Mouse (Mus musculus): ENCODE results near the gene Rnf130. TPM values are rescaled to one million over a fixed set of nuclear protein-coding genes. Genes with fewer than 3 reads are reported as not detected.
A peak's percentile ranks its signal among the peaks of the same experiment; 100 is the strongest.

Gene Rnf130
- polyA plus RNA-seq, 1 experiment from 2014 or later: 59.0 TPM

DNA sequence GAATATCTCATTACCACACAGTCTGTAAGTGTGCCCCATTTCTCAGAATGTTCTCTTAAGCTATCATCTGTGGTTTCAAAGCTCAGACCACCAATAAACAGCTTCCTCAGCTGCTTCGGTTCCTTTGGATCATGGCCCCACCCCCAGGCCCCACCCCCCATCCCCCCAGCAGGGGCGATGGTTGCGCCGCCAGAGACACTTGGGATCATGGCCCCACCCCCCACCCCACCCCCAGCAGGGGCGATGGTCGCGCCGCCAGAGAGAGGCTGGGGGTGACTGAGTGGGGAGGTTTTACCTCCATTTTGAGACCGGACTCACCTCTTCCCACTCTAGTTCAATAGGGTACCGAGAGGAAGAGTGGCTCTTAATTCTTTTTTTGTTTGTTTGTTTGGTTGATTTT, 102.6 kb downstream of the Rnf130 start:
- H3K4me2 ChIP-seq (replicated peaks): peak overlapping the region; percentile 32; the same call in 1 of the 2 replicates

DNA sequence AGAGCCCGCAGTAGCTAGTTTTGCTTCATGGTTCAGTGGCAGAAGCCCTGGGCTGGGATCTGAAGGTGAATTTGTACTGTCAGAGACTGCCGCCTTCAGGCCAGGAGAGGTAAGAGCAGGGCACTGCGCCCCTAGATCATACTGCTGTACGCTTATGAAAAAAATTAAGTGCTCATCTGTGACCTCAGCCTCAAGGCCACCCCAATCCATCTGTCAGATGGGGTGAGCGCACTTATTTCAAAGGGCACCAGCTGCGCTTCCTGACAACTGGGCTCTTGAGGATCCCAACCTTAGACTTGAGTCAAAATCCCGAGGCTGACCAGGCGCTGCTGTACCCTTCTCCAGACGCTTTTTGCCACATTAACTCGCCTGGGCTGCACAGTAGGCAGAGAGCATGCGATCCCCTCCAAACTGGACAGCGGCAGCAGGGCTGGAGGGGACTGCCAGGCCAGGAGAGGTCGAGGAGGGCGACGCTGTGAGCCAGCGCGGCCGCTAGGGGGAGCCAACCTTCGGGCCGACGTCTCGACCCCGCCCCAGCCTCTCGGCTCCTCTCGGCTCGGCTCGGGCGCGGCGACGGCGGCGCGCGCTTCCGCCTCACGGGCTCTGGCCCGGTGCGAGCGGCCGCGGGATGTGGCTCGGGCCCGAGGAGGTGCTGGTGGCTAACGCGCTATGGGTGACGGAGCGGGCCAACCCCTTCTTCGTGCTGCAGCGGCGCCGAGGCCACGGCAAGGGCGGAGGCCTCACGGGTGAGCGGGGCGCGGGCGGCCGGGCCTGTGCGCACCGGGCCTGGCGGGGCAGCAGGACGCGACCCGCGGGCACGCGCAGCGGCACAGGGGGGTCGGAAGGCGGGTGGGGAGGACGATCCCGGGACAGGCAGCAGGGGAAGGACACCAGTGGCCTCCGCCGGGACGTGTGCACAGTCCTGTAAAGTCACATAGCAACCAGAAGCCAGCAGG, 105.9 kb downstream of the Rnf130 start, which contains the start of gene Tbc1d9b:
Gene Tbc1d9b (plus strand): TSS at position 586 of the 956 bp plus-strand sequence.
- no peaks in the 10 kb centered on the region for H3K27me3 ChIP-seq
- H3K36me3 ChIP-seq: peaks cover 8% of the 10 kb centered on the region
- WGBS: under 1% methylated on average over 57 of the region's 77 CpGs
- peak; percentile 95 for ATAC-seq
- H3K4me1 ChIP-seq (replicated peaks): peaks cover 20% of the 10 kb centered on the region
- H3K4me2 ChIP-seq (replicated peaks): peak within 1 kb of the TSS; percentile 86
- H3K9me3 ChIP-seq: no peaks in the 10 kb centered on the region
- peak within 1 kb of the TSS; percentile 99 for H3K9ac ChIP-seq (replicated peaks)
- peak within 1 kb of the TSS; percentile 94 for H3K27ac ChIP-seq
- H3K4me3 ChIP-seq (replicated peaks): peak within 1 kb of the TSS; percentile 86

More for the DNA sequence above, 102.6 kb downstream of the Rnf130 start:
- H3K27me3 ChIP-seq: no peaks in the 10 kb centered on the region
- H3K27ac ChIP-seq: no peak overlapping the region
- ATAC-seq: no peak
- no peaks in the 10 kb centered on the region for H3K9me3 ChIP-seq
- peaks cover 20% of the 10 kb centered on the region for H3K4me1 ChIP-seq (replicated peaks)
- peaks cover 4% of the 10 kb centered on the region; the same call in 1 of the 2 replicates for H3K36me3 ChIP-seq
- no peak overlapping the region; the same call in 1 of the 2 replicates for H3K9ac ChIP-seq (replicated peaks)
- H3K4me3 ChIP-seq (replicated peaks): no peak overlapping the region
- WGBS: 8% methylated on average over 10 of the region's 10 CpGs

DNA sequence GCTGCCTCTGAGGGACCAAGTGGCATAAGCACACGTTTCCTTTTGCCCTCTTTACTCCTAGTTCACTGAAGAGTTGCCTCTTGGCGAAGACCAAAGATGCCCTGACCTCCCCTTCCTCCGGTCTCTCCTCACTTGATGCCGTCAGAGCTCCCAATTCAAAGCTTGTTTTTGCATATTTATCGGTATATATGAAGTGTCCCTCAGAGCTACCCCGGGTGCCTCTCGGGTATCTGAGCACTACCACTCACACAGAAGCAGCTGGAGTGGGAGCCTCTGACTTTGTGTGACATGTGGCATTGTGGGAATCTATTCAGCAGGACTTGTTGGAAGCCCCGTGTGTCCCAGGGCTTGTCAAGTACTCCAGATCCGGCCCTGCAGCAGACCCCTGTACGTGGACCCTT, 106.7 kb downstream of the Rnf130 start:
- peak overlapping the region; percentile 99 for H3K9ac ChIP-seq (replicated peaks)
- H3K4me3 ChIP-seq (replicated peaks): peak overlapping the region; percentile 86
- 10% methylated on average over 10 of the region's 10 CpGs for WGBS
- no peaks in the 10 kb centered on the region for H3K27me3 ChIP-seq
- H3K4me1 ChIP-seq (replicated peaks): peaks cover 20% of the 10 kb centered on the region
- peak; percentile 10 for ATAC-seq
- H3K9me3 ChIP-seq: no peaks in the 10 kb centered on the region
- peak overlapping the region; percentile 86 for H3K4me2 ChIP-seq (replicated peaks)
- peaks cover 15% of the 10 kb centered on the region for H3K36me3 ChIP-seq
- H3K27ac ChIP-seq: peak overlapping the region; percentile 94

DNA sequence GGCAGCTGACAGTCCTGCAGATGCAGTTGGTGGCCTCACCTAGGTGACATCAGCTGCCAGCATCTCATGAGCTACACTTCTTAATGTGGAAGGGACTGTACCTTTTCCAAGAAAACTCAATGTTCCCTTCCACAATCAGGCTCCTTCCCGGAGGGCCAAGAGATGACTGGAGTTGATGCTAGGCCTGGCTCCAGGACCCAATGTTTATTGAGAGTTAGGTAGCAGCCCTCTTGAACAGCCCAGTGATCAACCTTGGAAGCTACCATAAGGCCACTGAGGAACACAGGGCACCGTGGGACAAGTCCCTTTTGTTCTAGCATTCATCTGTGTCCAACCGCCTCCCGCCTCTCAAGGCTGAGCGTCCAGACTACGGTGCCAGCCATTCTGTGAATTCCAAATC, 107.1 kb downstream of the Rnf130 start:
- H3K27ac ChIP-seq: no peak overlapping the region
- 85% methylated on average over 6 of the region's 6 CpGs for WGBS
- peak overlapping the region; percentile 86 for H3K4me2 ChIP-seq (replicated peaks)
- no peaks in the 10 kb centered on the region for H3K27me3 ChIP-seq
- peaks cover 20% of the 10 kb centered on the region for H3K36me3 ChIP-seq
- H3K9ac ChIP-seq (replicated peaks): peak overlapping the region; percentile 99
- H3K4me3 ChIP-seq (replicated peaks): peak overlapping the region; percentile 86
- H3K9me3 ChIP-seq: no peaks in the 10 kb centered on the region
- ATAC-seq: no peak
- H3K4me1 ChIP-seq (replicated peaks): peaks cover 20% of the 10 kb centered on the region

DNA sequence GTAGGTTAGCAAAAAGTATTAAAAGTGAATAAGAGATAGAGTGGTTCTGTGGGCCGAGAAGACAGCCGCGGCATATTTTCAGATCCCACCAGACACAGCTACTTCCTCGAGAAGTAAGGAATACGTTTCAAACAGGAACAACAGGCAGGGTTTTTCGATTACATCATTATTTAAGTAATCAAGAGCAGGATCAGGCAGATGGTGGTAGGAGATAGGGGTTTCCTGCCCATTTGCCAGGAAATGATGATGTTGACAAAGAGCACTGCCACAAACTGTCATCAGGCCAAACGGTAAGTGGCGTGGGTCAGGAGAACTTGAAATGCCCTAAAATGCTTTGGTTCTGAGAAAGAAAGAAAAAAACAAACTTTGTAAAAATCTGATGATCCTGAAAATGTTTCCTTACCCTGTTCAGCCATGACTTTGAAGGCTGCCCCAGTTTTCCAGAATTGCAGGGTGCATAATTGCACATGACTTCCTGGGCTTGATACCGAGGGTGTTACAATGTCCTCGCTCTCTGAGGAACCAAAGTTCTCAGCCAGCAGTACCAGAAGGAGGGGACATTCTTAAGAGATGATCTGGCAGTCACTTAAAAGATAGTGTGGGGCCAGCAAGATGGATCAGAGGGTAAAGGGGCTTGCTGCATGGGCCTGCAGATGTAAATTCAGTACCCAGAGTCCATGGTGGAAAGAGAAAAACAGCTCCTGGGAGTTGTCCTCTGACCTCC, 109.2 kb downstream of the Rnf130 start:
- Histone ChIP-seq H3K4me3 (replicated peaks) (no peak overlapping the region), H3K36me3 (peaks cover 39% of the 10 kb centered on the region), H3K9me3 (no peaks in the 10 kb centered on the region), H3K27me3 (no peaks in the 10 kb centered on the region), H3K4me2 (replicated peaks) (no peak overlapping the region), H3K9ac (replicated peaks) (no peak overlapping the region), H3K27ac (no peak overlapping the region), H3K4me1 (replicated peaks) (peaks cover 17% of the 10 kb centered on the region)
- no peak for ATAC-seq
- 91% methylated on average over 10 of the region's 10 CpGs for WGBS

DNA sequence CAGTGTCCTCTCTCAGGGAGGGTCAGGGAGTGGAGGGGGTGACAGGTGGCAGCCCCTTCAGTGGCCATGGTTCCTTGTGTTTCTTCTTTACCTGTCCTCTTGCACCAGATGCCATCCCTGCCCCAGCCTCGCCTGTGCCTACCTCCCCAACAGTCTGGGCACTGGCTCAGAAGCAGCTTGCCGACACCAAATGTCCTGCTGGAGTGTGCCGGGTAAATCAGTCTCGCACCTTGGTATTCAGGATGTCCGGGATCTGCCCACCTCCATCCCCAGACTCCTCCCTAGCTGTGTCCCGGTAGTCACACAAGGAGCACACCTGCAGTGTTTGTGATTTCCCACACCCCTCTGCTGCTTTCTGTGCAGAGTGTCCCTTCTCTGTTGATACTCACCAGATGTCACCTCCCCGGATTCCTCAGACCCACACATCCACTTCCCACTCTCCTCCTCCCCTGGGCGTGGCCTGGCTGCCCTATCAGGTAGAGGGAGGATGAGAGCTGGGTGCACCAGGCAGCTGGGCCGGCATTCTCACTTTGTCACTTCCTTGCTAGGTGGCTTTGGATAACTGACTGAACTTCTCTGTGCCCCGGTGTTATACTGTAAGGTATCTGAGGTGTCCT, 113.2 kb downstream of the Rnf130 start:
- H3K4me1 ChIP-seq (replicated peaks): no peaks in the 10 kb centered on the region
- no peak overlapping the region for H3K27ac ChIP-seq
- WGBS: 82% methylated on average over 10 of the region's 10 CpGs
- H3K27me3 ChIP-seq: no peaks in the 10 kb centered on the region
- peaks cover 79% of the 10 kb centered on the region for H3K36me3 ChIP-seq
- no peaks in the 10 kb centered on the region for H3K9me3 ChIP-seq
- H3K9ac ChIP-seq (replicated peaks): no peak overlapping the region
- H3K4me3 ChIP-seq (replicated peaks): no peak overlapping the region
- ATAC-seq: no peak
- H3K4me2 ChIP-seq (replicated peaks): no peak overlapping the region

DNA sequence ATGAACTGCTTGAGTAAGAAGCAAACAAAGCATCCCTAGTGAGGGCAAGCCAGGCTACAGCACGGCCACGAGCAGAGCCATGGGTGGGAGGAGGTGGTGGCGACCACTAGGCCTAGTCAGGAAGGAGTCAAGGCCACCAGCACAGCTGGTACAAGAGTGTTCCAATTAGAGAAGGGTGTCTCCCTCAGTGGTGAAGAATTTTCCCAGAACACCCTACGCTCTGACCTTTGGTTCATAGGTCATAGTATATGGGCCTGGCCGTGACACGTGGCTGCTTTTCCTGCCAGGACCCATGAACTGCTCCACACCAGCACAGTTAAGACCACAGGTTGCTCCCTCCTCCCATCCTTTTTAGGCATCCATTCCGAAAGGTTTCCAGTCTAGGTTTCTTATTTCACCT, 114.4 kb downstream of the Rnf130 start:
- Histone ChIP-seq H3K27me3 (no peaks in the 10 kb centered on the region), H3K4me2 (replicated peaks) (no peak overlapping the region), H3K4me1 (replicated peaks) (no peaks in the 10 kb centered on the region), H3K9ac (replicated peaks) (no peak overlapping the region), H3K27ac (no peak overlapping the region), H3K9me3 (no peaks in the 10 kb centered on the region), H3K4me3 (replicated peaks) (no peak overlapping the region), H3K36me3 (peaks cover 87% of the 10 kb centered on the region)
- 81% methylated on average over 7 of the region's 7 CpGs for WGBS
- no peak for ATAC-seq

DNA sequence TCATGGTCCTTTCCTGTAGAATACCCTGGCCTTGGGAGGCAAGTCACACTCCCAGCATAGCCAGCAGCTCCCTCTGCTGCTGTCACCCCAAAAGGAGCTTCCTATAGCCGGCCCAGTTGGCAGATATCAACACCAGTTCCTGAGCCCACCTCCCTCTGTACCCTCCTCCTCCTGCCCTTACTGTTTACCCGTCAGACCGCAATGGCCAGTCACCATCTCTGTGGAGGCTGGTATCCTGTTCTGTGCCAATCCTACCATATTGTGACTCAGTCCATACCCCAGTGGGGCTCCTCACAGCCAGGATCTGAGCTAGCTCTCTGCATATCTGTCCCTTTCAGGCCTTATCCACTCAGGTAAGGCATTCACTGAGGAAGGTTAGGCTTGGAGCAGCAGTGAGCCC, 120.4 kb downstream of the Rnf130 start:
- ATAC-seq: no peak

DNA sequence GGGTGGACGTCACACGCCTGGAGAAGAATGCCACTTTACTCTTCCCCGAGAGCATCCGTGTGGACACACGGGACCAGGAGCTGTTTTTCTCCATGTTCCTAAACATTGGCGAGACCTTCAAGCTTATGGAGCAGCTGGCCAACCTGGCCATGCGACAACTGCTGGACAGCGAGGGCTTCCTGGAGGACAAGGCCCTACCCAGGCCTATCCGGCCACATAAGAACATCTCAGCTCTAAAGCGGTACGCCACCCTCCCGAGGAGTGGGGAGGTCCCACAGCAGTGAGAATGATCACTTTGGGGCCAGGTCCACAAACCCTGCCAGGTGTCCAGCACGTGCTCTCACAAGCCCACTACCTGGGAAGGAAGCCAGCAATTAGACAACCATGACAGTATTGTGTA, 121.0 kb downstream of the Rnf130 start:
- no peak for ATAC-seq
- no peak overlapping the region for H3K4me2 ChIP-seq (replicated peaks)
- H3K9me3 ChIP-seq: no peaks in the 10 kb centered on the region
- H3K4me3 ChIP-seq (replicated peaks): no peak overlapping the region
- peaks cover 93% of the 10 kb centered on the region for H3K36me3 ChIP-seq
- H3K27ac ChIP-seq: no peak overlapping the region
- no peak overlapping the region for H3K9ac ChIP-seq (replicated peaks)
- H3K4me1 ChIP-seq (replicated peaks): no peaks in the 10 kb centered on the region
- 96% methylated on average over 13 of the region's 13 CpGs for WGBS
- H3K27me3 ChIP-seq: no peaks in the 10 kb centered on the region

More for the DNA sequence above, 120.4 kb downstream of the Rnf130 start:
- no peak overlapping the region for H3K4me2 ChIP-seq (replicated peaks)
- H3K9me3 ChIP-seq: no peaks in the 10 kb centered on the region
- H3K4me1 ChIP-seq (replicated peaks): no peaks in the 10 kb centered on the region
- 93% methylated on average over 3 of the region's 3 CpGs for WGBS
- H3K27ac ChIP-seq: no peak overlapping the region
- no peaks in the 10 kb centered on the region for H3K27me3 ChIP-seq
- no peak overlapping the region for H3K4me3 ChIP-seq (replicated peaks)
- peaks cover 93% of the 10 kb centered on the region for H3K36me3 ChIP-seq
- no peak overlapping the region for H3K9ac ChIP-seq (replicated peaks)

DNA sequence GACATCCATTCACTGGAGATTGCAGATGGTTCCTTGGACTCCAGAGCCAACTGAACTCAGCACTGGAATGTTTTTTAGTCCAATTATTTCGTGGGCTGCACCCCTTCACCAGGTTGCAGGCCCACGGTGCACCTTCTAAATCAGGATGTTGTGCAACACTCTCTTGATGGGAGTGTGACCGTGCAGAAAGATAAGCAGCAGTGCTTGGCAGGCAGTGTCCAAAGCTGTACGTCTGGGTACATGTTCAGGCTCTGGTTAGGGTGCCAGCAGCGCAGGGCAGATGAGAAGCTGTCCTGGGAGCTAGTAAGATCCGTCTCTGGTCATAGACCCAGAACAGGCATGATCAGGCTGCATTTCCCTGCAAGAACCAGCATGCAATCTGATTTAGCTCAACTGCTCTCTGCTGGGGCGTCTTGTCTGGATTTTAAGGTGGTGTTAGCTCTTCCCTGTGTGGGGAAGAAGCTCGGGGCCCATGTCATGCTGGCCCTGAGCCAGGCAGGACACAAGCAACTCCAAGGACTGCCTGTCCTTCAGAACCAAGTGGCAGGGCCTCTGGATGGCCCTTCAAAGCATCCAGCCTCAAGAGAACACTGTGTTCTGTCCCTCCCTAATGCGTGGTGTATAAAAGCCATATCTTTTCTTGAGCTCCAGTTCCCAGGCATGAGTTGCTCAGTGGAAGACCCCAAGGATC, 122.3 kb downstream of the Rnf130 start:
- H3K4me3 ChIP-seq (replicated peaks): no peak overlapping the region
- H3K4me2 ChIP-seq (replicated peaks): no peak overlapping the region
- H3K9ac ChIP-seq (replicated peaks): no peak overlapping the region
- H3K27me3 ChIP-seq: no peaks in the 10 kb centered on the region
- WGBS: 91% methylated on average over 9 of the region's 9 CpGs
- no peaks in the 10 kb centered on the region for H3K4me1 ChIP-seq (replicated peaks)
- no peak for ATAC-seq
- no peak overlapping the region for H3K27ac ChIP-seq
- H3K9me3 ChIP-seq: no peaks in the 10 kb centered on the region
- peaks cover 93% of the 10 kb centered on the region for H3K36me3 ChIP-seq

DNA sequence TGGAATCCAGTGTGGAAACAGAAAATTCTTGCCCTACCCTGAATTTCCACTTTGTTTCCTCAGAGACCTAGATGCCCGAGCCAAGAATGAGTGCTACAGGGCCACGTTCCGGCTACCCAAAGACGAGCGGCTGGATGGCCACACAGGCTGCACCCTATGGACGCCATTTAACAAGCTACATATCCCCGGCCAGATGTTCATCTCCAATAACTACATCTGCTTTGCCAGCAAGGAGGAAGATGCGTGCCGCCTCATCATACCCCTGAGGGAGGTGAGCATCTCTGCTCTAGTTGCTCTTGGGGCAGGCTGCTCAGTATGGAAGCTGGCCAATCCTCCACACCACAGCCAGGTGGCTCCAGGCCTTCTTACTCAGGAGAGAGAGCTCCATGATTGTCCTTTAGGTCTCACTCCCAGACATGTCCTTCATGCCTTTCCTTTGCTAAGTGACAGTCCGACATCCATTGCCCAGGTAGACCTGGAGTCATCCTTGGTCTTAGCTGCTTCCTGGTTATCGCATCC, 122.9 kb downstream of the Rnf130 start:
- no peak overlapping the region for H3K9ac ChIP-seq (replicated peaks)
- no peak overlapping the region for H3K4me3 ChIP-seq (replicated peaks)
- H3K9me3 ChIP-seq: no peaks in the 10 kb centered on the region
- no peak overlapping the region for H3K4me2 ChIP-seq (replicated peaks)
- no peak for ATAC-seq
- H3K27me3 ChIP-seq: no peaks in the 10 kb centered on the region
- H3K36me3 ChIP-seq: peaks cover 93% of the 10 kb centered on the region
- H3K4me1 ChIP-seq (replicated peaks): no peaks in the 10 kb centered on the region
- 92% methylated on average over 11 of the region's 11 CpGs for WGBS
- H3K27ac ChIP-seq: no peak overlapping the region
